Mouse (Mus musculus) v-Abl transformed pro-B cells (cell line): Measurements from ENCODE around the gene Srebf2.

Experiments
- in situ Hi-C, 2 experiments: fragments of 400-800 bp; cut with MboI; formaldehyde crosslinking; loops; one replicate each; pipeline ENCODE4 v1.15.1; 2025; ENCODE audit not compliant: unreplicated experiment in 2 of 2

Gene Srebf2

DNA sequence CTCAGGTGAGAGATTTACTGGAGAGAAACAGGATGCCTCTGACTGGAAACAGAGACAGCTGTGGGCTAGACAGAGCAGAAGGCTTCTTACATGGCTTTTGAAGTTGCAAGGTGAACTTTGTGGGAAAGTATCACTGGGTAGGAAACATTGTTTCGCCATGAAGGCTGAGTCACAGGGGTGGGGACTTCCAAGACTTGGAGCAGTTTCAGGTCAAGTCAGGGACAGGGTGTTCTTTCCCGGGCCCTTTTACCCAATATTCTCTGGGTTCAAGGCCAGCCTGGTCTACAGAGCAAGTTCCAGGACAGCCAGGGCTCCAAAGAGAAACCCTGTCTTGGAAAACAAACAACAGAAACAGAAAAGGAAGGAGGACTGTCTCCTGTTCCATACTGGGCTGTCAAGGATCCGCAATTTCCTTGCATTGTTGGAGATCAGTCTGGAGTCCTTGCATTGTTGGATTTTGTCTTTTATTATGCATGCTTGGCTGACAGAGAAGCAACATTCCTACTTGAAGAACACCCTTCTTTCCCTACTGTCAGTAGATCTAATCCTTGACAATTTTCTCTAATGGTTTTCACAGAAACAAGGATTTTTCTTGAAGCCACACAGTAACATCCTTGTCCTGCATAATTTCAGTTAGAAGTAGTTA is 100.3 kb downstream of the Srebf2 start:
- in situ Hi-C loops, result no loop called here

DNA sequence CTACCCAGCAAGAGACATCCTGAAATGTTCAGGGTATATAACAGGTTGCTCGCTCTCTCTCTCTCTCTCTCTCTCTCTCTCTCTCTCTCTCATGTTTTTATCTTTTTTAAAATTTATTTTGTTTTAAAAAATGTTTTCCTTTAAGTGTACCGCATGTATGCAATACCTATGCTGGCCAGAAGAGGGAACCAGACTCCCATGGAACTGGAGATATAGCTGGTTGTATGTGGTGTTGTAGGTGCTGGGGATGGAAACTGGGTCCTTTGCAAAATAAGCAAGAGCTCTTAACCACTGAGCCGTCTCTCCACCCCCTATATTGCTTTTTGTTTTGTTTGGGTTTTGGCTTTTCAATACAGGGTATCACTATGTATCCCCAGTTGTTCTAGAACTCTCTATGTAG is 104.6 kb downstream of the Srebf2 start:
- in situ Hi-C loops, result loop anchor here in 1 of 2 experiments (25.0 kb wide), 1 partner anchor 1261 kb away; the partner anchor contains the start of gene Ttll1

DNA sequence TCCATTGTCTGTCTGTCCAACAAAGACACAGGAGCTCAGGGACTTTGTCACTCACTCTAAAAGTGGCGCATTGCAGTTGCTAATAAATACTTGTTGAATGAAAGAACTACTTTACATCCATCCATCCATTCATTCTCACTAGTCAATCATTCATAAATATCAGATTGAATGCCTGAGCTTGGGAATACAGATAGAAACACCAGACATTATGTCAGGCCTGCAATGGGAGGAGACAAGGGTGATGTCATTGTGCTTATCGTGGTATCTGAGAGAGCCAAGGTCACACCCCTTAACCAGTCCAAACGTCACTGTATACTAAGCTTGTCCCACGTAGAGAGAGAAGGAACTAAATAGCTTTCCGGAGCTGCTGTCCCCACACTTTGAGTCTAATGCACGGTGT is 105.1 kb downstream of the Srebf2 start, which contains the start of gene 1500009C09Rik:
Gene 1500009C09Rik, plus strand, starts transcription at position 301 of the 400 bp plus-strand sequence.
- in situ Hi-C loops, result loop anchor here in 1 of 2 experiments (25.0 kb wide), 1 partner anchor 1260 kb away; the partner anchor contains the start of gene Ttll1
